Mouse (Mus musculus) liver, postnatal 0 days (tissue): ENCODE data around the gene Anapc5.

ENCODE experiments used
- CTCF ChIP-seq: sonication (generic); IDR thresholded peaks from 2 replicates; pipeline ENCODE4 v1.5.1; 2016; ENCODE audit warnings: antibody characterized with exemption, low read depth
- EP300 ChIP-seq: IDR thresholded peaks from 2 replicates; pipeline ENCODE4 v1.6.1; 2016; ENCODE audit warnings: antibody characterized with exemption, low read depth, mild to moderate bottlenecking

GRCm38 (mm10) chr5:122756680-122757079 lies 64.5 kb downstream of the Anapc5 start:
- TF ChIP-seq CTCF (no peak), EP300 (no peak)
